In genomic region chr14:21812590-21813162, GRCm38 (mm10) we compare ENCODE assay signal across 8 mouse cellular contexts. TPM values are rescaled to one million over a fixed set of nuclear protein-coding genes. Genes with fewer than 3 reads are reported as not detected.
DNase-seq lines count a peak whose midpoint lies in the region; ATAC-seq lines count a peak whose summit lies in the region.

No protein-coding gene starts in this region.

- no peaks in the 10 kb centered on the region for H3K36me3 ChIP-seq in embryonic facial prominence, embryonic 10.5 days (replicated peaks)

- no peaks in the 10 kb centered on the region for H3K27me3 ChIP-seq in embryonic facial prominence, embryonic 10.5 days (replicated peaks; ENCODE audit: low read depth, poor library complexity, severe bottlenecking)

- peak; percentile 85 for ATAC-seq in megakaryocyte progenitor cell, adult 5-6 weeks (replicated peaks; ENCODE audit: poor library complexity)

- no peaks in the 10 kb centered on the region for H3K9me3 ChIP-seq in embryonic facial prominence, embryonic 10.5 days

- 24% methylated on average over 14 of the region's 14 CpGs for WGBS in embryonic facial prominence, embryonic 10.5 days

- peak; percentile 71 for DNase-seq in ovary, postnatal 36 days (ENCODE audit: low spot score)
- DNase-seq in ovary, postnatal 10 days (ENCODE audit: low spot score), result no peak
- peak; percentile 86 for DNase-seq in adrenal gland, postnatal 14 days
- peak; percentile 73 for DNase-seq in embryonic facial prominence, embryonic 10.5 days (ENCODE audit: low spot score)
- peak; percentile 77 to 79 for DNase-seq in heart, postnatal 14 days
- peak; percentile 17 to 37 for DNase-seq in layer of hippocampus, postnatal 14 days (ENCODE audit: low spot score in 2 of 2)
- DNase-seq in telencephalon, adult 2 months (ENCODE audit: low read depth, low spot score), result peak; percentile 21

- intact Hi-C loops in heart, postnatal 14 days (cut with DNase I), result loop anchor here (1.0 kb wide), 1 partner anchor 36 kb away; the partner anchor contains the start of gene Comtd1

- no peak overlapping the region for H3K27ac ChIP-seq in embryonic facial prominence, embryonic 10.5 days (replicated peaks)

- H3K4me3 ChIP-seq in embryonic facial prominence, embryonic 10.5 days, result no peak overlapping the region

- peaks cover 7% of the 10 kb centered on the region; the same call in 1 of the 2 replicates for H3K4me1 ChIP-seq in embryonic facial prominence, embryonic 10.5 days

RNA-seq across cellular contexts. Expression of gene Vdac2, which starts 12.4 kb away (rescaled TPM):
- 239 and 261 TPM in 2 replicates for total RNA-seq in adrenal gland, postnatal 14 days (2021)
- 286 TPM in 2 replicates for polyA plus RNA-seq in embryonic facial prominence, embryonic 10.5 days (2016; fragmentation: Nextera tagmentation; extraction: Ambion mirVana)
- total RNA-seq in heart, postnatal 14 days (2021), result 100 to 1,000 TPM; 469 to 495 TPM
- 100 to 1,000 TPM; 231 to 233 TPM for total RNA-seq in layer of hippocampus, postnatal 14 days (2021)
- total RNA-seq in megakaryocyte progenitor cell, adult 5-6 weeks (2015), result 468 and 477 TPM in 2 replicates
- 395 and 402 TPM in 2 replicates for total RNA-seq in megakaryocyte progenitor cell, adult 5-6 weeks (2017)

RNA-seq across cellular contexts. Expression of gene Comtd1, which starts 36.1 kb away (rescaled TPM):
- 36.2 and 38.0 TPM in 2 replicates for total RNA-seq in adrenal gland, postnatal 14 days (2021)
- 17.4 and 18.3 TPM in 2 replicates for polyA plus RNA-seq in embryonic facial prominence, embryonic 10.5 days (2016; fragmentation: Nextera tagmentation; extraction: Ambion mirVana)
- total RNA-seq in heart, postnatal 14 days (2021), result 1 to 10 TPM; 6.3 to 6.8 TPM
- 10 to 100 TPM; 32.3 to 34.7 TPM for total RNA-seq in layer of hippocampus, postnatal 14 days (2021)
- 40.7 and 50.8 TPM in 2 replicates for total RNA-seq in megakaryocyte progenitor cell, adult 5-6 weeks (2015)
- 23.5 and 30.2 TPM in 2 replicates for total RNA-seq in megakaryocyte progenitor cell, adult 5-6 weeks (2017)
